Comparison of ENCODE assay signal across 15 mouse cellular contexts in the genomic region with DNA sequence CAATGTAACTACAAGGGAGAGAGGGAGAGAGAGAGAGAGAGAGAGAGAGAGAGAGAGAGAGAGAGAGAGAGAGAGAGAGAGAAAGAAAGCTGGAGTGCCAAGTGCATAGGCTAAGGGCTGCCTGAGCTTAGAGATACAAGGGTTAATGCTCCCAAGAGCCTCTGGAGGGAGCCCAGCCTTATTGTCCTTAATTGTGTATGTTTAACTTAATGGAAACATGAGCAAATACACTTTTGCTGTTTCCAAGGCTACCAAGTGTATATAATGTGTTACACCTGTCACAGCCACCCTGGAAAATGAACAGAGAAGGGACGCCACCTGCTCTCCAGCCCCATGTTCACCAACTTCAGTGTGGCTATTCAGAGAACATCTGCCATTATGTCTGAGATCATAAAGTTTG.
"Had no signal": no experiment of that assay in that cellular context is flagged by ENCODE, and none has a peak within 500 bp of the region (broad histone marks: within the 10 kb centered on the region; RNA-seq: fewer than 3 reads in every experiment).

No protein-coding gene starts in this region.

- H3K9me3 ChIP-seq: limb, embryonic 15.5 days; liver, embryonic 12.5 days; midbrain, embryonic 15.5 days; neural tube, embryonic 12.5 days had no signal

- H3K27me3 ChIP-seq: limb, embryonic 15.5 days; liver, embryonic 12.5 days; midbrain, embryonic 15.5 days; neural tube, embryonic 12.5 days had no signal

- H3K27ac ChIP-seq: limb, embryonic 15.5 days; liver, embryonic 12.5 days; midbrain, embryonic 15.5 days; neural tube, embryonic 12.5 days had no signal

- H3K36me3 ChIP-seq: limb, embryonic 15.5 days; liver, embryonic 12.5 days; midbrain, embryonic 15.5 days; neural tube, embryonic 12.5 days had no signal

- DNase-seq: kidney, adult 8-10 months; kidney, postnatal 25 days; layer of hippocampus, adult 9-11 months; layer of hippocampus, postnatal 36 days; lung, postnatal 4 days; right cerebral cortex, postnatal 14 days; thymus, adult 2 months; thymus, postnatal 25 days had no signal

- ATAC-seq: intestine, postnatal 0 days; liver, embryonic 12.5 days; lung, postnatal 0 days; midbrain, embryonic 15.5 days had no signal

- H3K4me2 ChIP-seq: limb, embryonic 15.5 days; liver, embryonic 12.5 days; midbrain, embryonic 11.5 days; midbrain, embryonic 15.5 days; neural tube, embryonic 12.5 days had no signal

- H3K4me1 ChIP-seq: limb, embryonic 15.5 days; liver, embryonic 12.5 days; midbrain, embryonic 15.5 days; neural tube, embryonic 12.5 days had no signal

- H3K4me3 ChIP-seq: limb, embryonic 15.5 days; liver, embryonic 12.5 days; midbrain, embryonic 15.5 days; neural tube, embryonic 12.5 days had no signal

- H3K9ac ChIP-seq: limb, embryonic 15.5 days; liver, embryonic 12.5 days; midbrain, embryonic 15.5 days; neural tube, embryonic 12.5 days had no signal
